Mouse (Mus musculus) layer of hippocampus, adult 9-10 months (tissue): ENCODE measurements around the gene Rdh13.
"Not testable (repeated sequence)": the region's sequence is repeated elsewhere in the genome, so short reads cannot be mapped to it uniquely, and the experiment has no call there.

Experiments
- DNase-seq: peaks from one replicate; pipeline ENCODE4 v3.0.0; 2022; ENCODE audit warnings: low spot score

The Rdh13 gene

GRCm38 (mm10) chr7:4432026-4432425 is 13.4 kb downstream of the Rdh13 start:
- DNase-seq: no peak

GRCm38 (mm10) chr7:4431548-4431947 is 13.9 kb downstream of the Rdh13 start:
- peak; percentile 51 for DNase-seq

- no peak for DNase-seq
Measured at GRCm38 (mm10) chr7:4430246-4430844, 15.1 kb downstream of the Rdh13 start.

GRCm38 (mm10) chr7:4427161-4427912 is 18.1 kb downstream of the Rdh13 start:
- DNase-seq: peak; percentile 98

- no peak for DNase-seq
Measured at GRCm38 (mm10) chr7:4420230-4420629, 25.2 kb downstream of the Rdh13 start.

GRCm38 (mm10) chr7:4419681-4420080 is 25.8 kb downstream of the Rdh13 start:
- no peak for DNase-seq

- not testable (repeated sequence) for DNase-seq
Measured at GRCm38 (mm10) chr7:4412406-4412805, 33.0 kb downstream of the Rdh13 start.

- DNase-seq: no peak
Measured at GRCm38 (mm10) chr7:4397730-4398129, 47.7 kb downstream of the Rdh13 start, which contains the start of gene Gp6. Gp6 (minus strand) TSS chr7:4397744.
